Mouse (Mus musculus) spleen, adult 2 months (tissue): ENCODE measurements around the gene Adgrl1. TPM values are rescaled to one million over a fixed set of nuclear protein-coding genes. Genes with fewer than 3 reads are reported as not detected.

Source experiments
- DNase-seq, 2 experiments: peaks; one replicate each; pipeline versions ENCODE4 v3.0.0 to v3.0.0-alpha.2; 2012 to 2021; ENCODE audit warnings: low spot score in 2 of 2, low read depth in 1 of 2
- H3K27ac ChIP-seq: fragments of 200-500 bp; 2 replicates; pipeline ENCODE4 v1.5.1; 2012; ENCODE audit warnings: low read length, inconsistent platforms; ENCODE audit not compliant: insufficient read depth
- H3K27me3 ChIP-seq: fragments of 200-500 bp; 2 replicates; pipeline ENCODE4 v1.6.1; 2012; ENCODE audit warnings: mild to moderate bottlenecking, moderate library complexity, low read length, inconsistent platforms; ENCODE audit not compliant: control insufficient read depth, insufficient read depth
- H3K36me3 ChIP-seq: fragments of 200-500 bp; 2 replicates; pipeline ENCODE4 v1.6.1; 2012; ENCODE audit warnings: mild to moderate bottlenecking, low read length, inconsistent platforms; ENCODE audit not compliant: control insufficient read depth, insufficient read depth
- H3K4me1 ChIP-seq: fragments of 200-500 bp; 2 replicates; pipeline ENCODE4 v1.6.1; 2011; ENCODE audit warnings: inconsistent platforms; ENCODE audit not compliant: control insufficient read depth, insufficient read depth, insufficient read length
- H3K4me3 ChIP-seq: fragments of 200-500 bp; 2 replicates; pipeline ENCODE4 v1.5.1; 2011; ENCODE audit warnings: mild to moderate bottlenecking, inconsistent platforms; ENCODE audit not compliant: insufficient read depth, insufficient read length; ENCODE audit errors: extremely low read depth
- CTCF ChIP-seq: fragments of 200-500 bp; IDR thresholded peaks from 2 replicates; pipeline ENCODE4 v1.5.1; 2011; ENCODE audit warnings: mild to moderate bottlenecking, inconsistent platforms; ENCODE audit not compliant: insufficient read depth, insufficient read length, insufficient replicate concordance; ENCODE audit errors: extremely low read depth
- POLR2A ChIP-seq: fragments of 200-500 bp; IDR thresholded peaks from 2 replicates; pipeline ENCODE4 v1.6.1; 2011; ENCODE audit warnings: low read depth, low read length, inconsistent platforms
- WGBS: fragments of 180-500 bp; shearing (Covaris S2); methylation state at CpG from one replicate; pipeline ENCODE4 v1.1.7; 2018; 5-methylcytosine and 5-hydroxymethylcytosine counted together
- polyA plus RNA-seq: library from polyadenylated mRNA; depleted of rRNA; stranded (reverse); fragments of >200 nt; gene quantifications from 2 replicates; pipeline ENCODE4 v1.2.3, GENCODE M21; 2012

The Adgrl1 gene
- polyA plus RNA-seq, 1 experiment = 28.9 TPM

- WGBS = 84% methylated on average over 7 of the region's 7 CpGs
- peaks cover 2% of the 10 kb centered on the region for H3K4me1 ChIP-seq
- H3K27me3 ChIP-seq = peaks cover 6% of the 10 kb centered on the region; the same call in 1 of the 2 replicates
- TF ChIP-seq CTCF (no peak), POLR2A (no peak)
- no peak for DNase-seq
- no peak overlapping the region for H3K4me3 ChIP-seq
- no peaks in the 10 kb centered on the region for H3K36me3 ChIP-seq
- no peak overlapping the region for H3K27ac ChIP-seq
Observed at GRCm38 (mm10) chr8:83896461-83896860, 3.4 kb upstream of the Adgrl1 start.

GRCm38 (mm10) chr8:83897211-83897610 lies 2.7 kb upstream of the Adgrl1 start:
- TF ChIP-seq POLR2A = no peak
- peak; percentile 66; the same call in 1 of the 2 replicates for TF ChIP-seq CTCF
- peaks cover 2% of the 10 kb centered on the region for H3K4me1 ChIP-seq
- peaks cover 6% of the 10 kb centered on the region; the same call in 1 of the 2 replicates for H3K27me3 ChIP-seq
- peak in 1 of 2 experiments; percentile 34 for DNase-seq
- no peaks in the 10 kb centered on the region for H3K36me3 ChIP-seq
- H3K4me3 ChIP-seq = no peak overlapping the region
- H3K27ac ChIP-seq = no peak overlapping the region
- 21% methylated on average over 26 of the region's 26 CpGs for WGBS

- TF ChIP-seq CTCF (no peak), POLR2A (no peak)
- no peak overlapping the region for H3K27ac ChIP-seq
- no peak overlapping the region for H3K4me3 ChIP-seq
- WGBS = 32% methylated on average over 10 of the region's 10 CpGs
- DNase-seq = no peak
- no peaks in the 10 kb centered on the region for H3K36me3 ChIP-seq
- H3K27me3 ChIP-seq = peaks cover 6% of the 10 kb centered on the region; the same call in 1 of the 2 replicates
- peaks cover 2% of the 10 kb centered on the region for H3K4me1 ChIP-seq
Observed at GRCm38 (mm10) chr8:83898456-83898855, 1.4 kb upstream of the Adgrl1 start.

GRCm38 (mm10) chr8:83898985-83899362 lies 931 bp upstream of the Adgrl1 start:
- H3K4me3 ChIP-seq = peak overlapping the region; percentile 85; the same call in 1 of the 2 replicates
- 2% methylated on average over 13 of the region's 13 CpGs for WGBS
- H3K27ac ChIP-seq = no peak overlapping the region
- DNase-seq = no peak
- TF ChIP-seq POLR2A = no peak
- TF ChIP-seq CTCF = no peak
- H3K27me3 ChIP-seq = peaks cover 6% of the 10 kb centered on the region; the same call in 1 of the 2 replicates
- H3K4me1 ChIP-seq = peaks cover 2% of the 10 kb centered on the region
- H3K36me3 ChIP-seq = no peaks in the 10 kb centered on the region

GRCm38 (mm10) chr8:83900266-83900956 lies 506 bp downstream of the Adgrl1 start:
- Histone ChIP-seq H3K27me3 (peaks cover 6% of the 10 kb centered on the region; the same call in 1 of the 2 replicates), H3K36me3 (no peaks in the 10 kb centered on the region), H3K4me3 (peak overlapping the region; percentile 85), H3K4me1 (peaks cover 2% of the 10 kb centered on the region), H3K27ac (peak overlapping the region; percentile 52)
- DNase-seq = no peak
- WGBS = 1% methylated on average over 62 of the region's 100 CpGs
- TF ChIP-seq POLR2A = no peak
- TF ChIP-seq CTCF = no peak

GRCm38 (mm10) chr8:83900957-83901270 lies 1.0 kb downstream of the Adgrl1 start:
- peak overlapping the region; percentile 85; the same call in 1 of the 2 replicates for H3K4me3 ChIP-seq
- H3K4me1 ChIP-seq = peaks cover 2% of the 10 kb centered on the region
- no peak for TF ChIP-seq POLR2A
- TF ChIP-seq CTCF = no peak
- H3K27me3 ChIP-seq = peaks cover 6% of the 10 kb centered on the region; the same call in 1 of the 2 replicates
- 2% methylated on average over 35 of the region's 40 CpGs for WGBS
- no peak for DNase-seq
- H3K36me3 ChIP-seq = no peaks in the 10 kb centered on the region
- H3K27ac ChIP-seq = no peak overlapping the region
